Mouse (Mus musculus): ENCODE measurements around the gene Wbp2nl. TPM values are rescaled to one million over a fixed set of nuclear protein-coding genes. Genes with fewer than 3 reads are reported as not detected.

Gene Wbp2nl
- total and polyA plus RNA-seq, 3 experiments = not detected

DNA sequence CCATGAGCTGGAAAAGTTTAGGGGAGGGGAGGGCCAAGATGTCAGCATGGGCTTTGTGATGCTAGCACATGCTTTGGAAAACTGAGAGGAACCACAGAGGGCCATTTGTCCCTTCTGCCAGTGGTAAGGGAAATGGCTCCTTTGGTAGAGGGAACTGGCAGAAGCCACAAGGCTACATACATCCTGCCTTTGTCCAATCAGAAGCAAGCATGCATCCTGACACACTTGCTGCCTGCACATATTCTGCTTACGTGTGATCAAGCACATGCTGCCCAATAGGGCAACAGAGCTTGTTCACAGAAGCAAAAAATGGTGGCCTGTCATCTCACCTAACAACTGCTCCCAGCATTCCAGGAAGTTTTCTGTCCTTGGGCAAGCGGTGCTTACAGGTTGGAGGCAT, 26.6 kb downstream of the Wbp2nl start:
- H3K36me3 ChIP-seq (replicated peaks in 1 of 2; ENCODE audit: control insufficient read depth in 1 of 2, insufficient read depth in 1 of 2, low read length in 1 of 2) = peaks cover 7 to 19% of the 10 kb centered on the region in 2 experiments
- H3K27ac ChIP-seq (ENCODE audit: insufficient read depth, low read depth) = no peak overlapping the region
- no peaks in the 10 kb centered on the region for H3K9me3 ChIP-seq (replicated peaks; ENCODE audit: low read length)
- TF ChIP-seq MAFK (IDR thresholded peaks at IDR 0.05; ENCODE audit: insufficient replicate concordance, low read length) = no peak
- no peak for TF ChIP-seq POLR2A (IDR thresholded peaks at IDR 0.05; ENCODE audit: low read depth, low read length)
- TF ChIP-seq ZNF384 (IDR thresholded peaks at IDR 0.05; ENCODE audit: low read depth, low read length) = no peak
- TF ChIP-seq ZC3H11A (IDR thresholded peaks at IDR 0.05; ENCODE audit: low read depth, low read length) = no peak
- TF ChIP-seq TBP (conservative IDR thresholded peaks at IDR 0.05; ENCODE audit: low read depth, low read length) = no peak
- TF ChIP-seq IRF4 (IDR thresholded peaks at IDR 0.05; ENCODE audit: low read depth, low read length) = no peak
- no peak for TF ChIP-seq NELFE (IDR thresholded peaks at IDR 0.05; ENCODE audit: low read depth, low read length)
- TF ChIP-seq POLR2AphosphoS2 (IDR thresholded peaks at IDR 0.05; ENCODE audit: low read depth, low read length) = no peak
- no peak for TF ChIP-seq RCOR1 (conservative IDR thresholded peaks at IDR 0.05; ENCODE audit: low read depth, low read length)
- no peak for TF ChIP-seq ZKSCAN1 (IDR thresholded peaks at IDR 0.05; ENCODE audit: borderline replicate concordance, low read depth, low read length)
- no peak for TF ChIP-seq SMC3 (IDR thresholded peaks at IDR 0.05; ENCODE audit: low read depth, low read length)
- no peak overlapping the region for H3K9ac ChIP-seq (ENCODE audit: insufficient read depth, low read depth)
- H3K79me2 ChIP-seq (replicated peaks; ENCODE audit: control insufficient read depth, extremely low read depth, insufficient read depth, poor library complexity, severe bottlenecking) = no peaks in the 10 kb centered on the region
- dilution Hi-C loops (cut with MboI; ENCODE audit: extremely low pct_ligation_motif_present, extremely low pct_unique_long_range_greater_than_20kb, low sequenced_read_pairs) = no loop called here
- in situ Hi-C loops (cut with MboI; ENCODE audit: low pct_ligation_motif_present, low pct_unique_long_range_greater_than_20kb, low sequenced_read_pairs) = no loop called here
- no peak for DNase-seq (ENCODE audit: extremely low read depth)
- H3K27me3 ChIP-seq (replicated peaks) = peaks cover 2% of the 10 kb centered on the region
- no peak overlapping the region for H3K4me2 ChIP-seq (ENCODE audit: insufficient read depth, low read depth, poor library complexity, severe bottlenecking)
- no peak overlapping the region for H3K4me3 ChIP-seq (replicated peaks in 1 of 3; ENCODE audit: low read depth in 2 of 3, low read length in 2 of 3, poor library complexity in 1 of 3)
- H3K4me1 ChIP-seq (ENCODE audit: control insufficient read depth in 1 of 2, insufficient read depth in 2 of 2) = no peaks in the 10 kb centered on the region

DNA sequence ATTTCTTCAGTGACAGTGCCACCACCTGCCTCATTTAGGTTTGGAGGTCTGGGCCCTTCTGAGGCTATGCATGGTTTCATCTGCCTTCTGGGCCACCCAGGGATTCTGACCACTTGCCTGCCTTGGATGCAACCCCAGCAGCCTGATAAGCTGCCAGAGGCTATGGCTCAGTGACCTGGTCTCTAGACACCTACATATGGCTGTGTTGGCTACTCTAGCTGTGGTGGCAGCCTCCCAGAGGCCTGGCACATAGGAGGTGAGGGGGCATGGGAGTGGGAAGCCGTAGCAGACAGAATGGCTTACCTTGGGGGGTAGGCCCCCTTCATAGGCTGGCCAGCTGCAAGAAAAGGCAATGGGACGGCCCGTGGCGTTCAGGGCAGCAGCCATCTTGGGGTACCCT, 36.4 kb downstream of the Wbp2nl start:
- Histone ChIP-seq H3K9ac (ENCODE audit: insufficient read depth, low read depth) (no peak overlapping the region), H3K4me2 (ENCODE audit: insufficient read depth, low read depth, poor library complexity, severe bottlenecking) (no peak overlapping the region), H3K4me3 (replicated peaks in 1 of 3; ENCODE audit: low read depth in 2 of 3, low read length in 2 of 3, poor library complexity in 1 of 3) (no peak overlapping the region), H3K4me1 (ENCODE audit: control insufficient read depth in 1 of 2, insufficient read depth in 2 of 2) (peaks cover 4 to 9% of the 10 kb centered on the region in 2 experiments; a peak in 3 of 4 replicates), H3K27ac (ENCODE audit: insufficient read depth, low read depth) (no peak overlapping the region), H3K79me2 (replicated peaks; ENCODE audit: control insufficient read depth, extremely low read depth, insufficient read depth, poor library complexity, severe bottlenecking) (no peaks in the 10 kb centered on the region), H3K36me3 (replicated peaks in 1 of 2; ENCODE audit: control insufficient read depth in 1 of 2, insufficient read depth in 1 of 2, low read length in 1 of 2) (peaks cover 40 to 62% of the 10 kb centered on the region in 2 experiments), H3K27me3 (replicated peaks) (peaks cover 6% of the 10 kb centered on the region), H3K9me3 (replicated peaks; ENCODE audit: low read length) (no peaks in the 10 kb centered on the region)
- DNase-seq (ENCODE audit: extremely low read depth) = no peak
- no peak for TF ChIP-seq CHD2 (IDR thresholded peaks at IDR 0.05; ENCODE audit: low read length)
- in situ Hi-C loops (cut with MboI; ENCODE audit: low pct_ligation_motif_present, low pct_unique_long_range_greater_than_20kb, low sequenced_read_pairs) (no loop called here), dilution Hi-C loops (cut with MboI; ENCODE audit: extremely low pct_ligation_motif_present, extremely low pct_unique_long_range_greater_than_20kb, low sequenced_read_pairs) (no loop called here)

- dilution Hi-C loops (cut with MboI; ENCODE audit: extremely low pct_ligation_motif_present, extremely low pct_unique_long_range_greater_than_20kb, low sequenced_read_pairs) = no loop called here
- Histone ChIP-seq H3K36me3 (replicated peaks in 1 of 2; ENCODE audit: control insufficient read depth in 1 of 2, insufficient read depth in 1 of 2, low read length in 1 of 2) (peaks cover 34 to 50% of the 10 kb centered on the region in 2 experiments), H3K9me3 (replicated peaks; ENCODE audit: low read length) (no peaks in the 10 kb centered on the region), H3K4me2 (ENCODE audit: insufficient read depth, low read depth, poor library complexity, severe bottlenecking) (no peak overlapping the region), H3K27me3 (replicated peaks) (peaks cover 13% of the 10 kb centered on the region), H3K79me2 (replicated peaks; ENCODE audit: control insufficient read depth, extremely low read depth, insufficient read depth, poor library complexity, severe bottlenecking) (no peaks in the 10 kb centered on the region), H3K9ac (ENCODE audit: insufficient read depth, low read depth) (no peak overlapping the region), H3K4me1 (ENCODE audit: control insufficient read depth in 1 of 2, insufficient read depth in 2 of 2) (peaks cover 4 to 9% of the 10 kb centered on the region in 2 experiments; a peak in 3 of 4 replicates), H3K4me3 (replicated peaks in 1 of 3; ENCODE audit: low read depth in 2 of 3, low read length in 2 of 3, poor library complexity in 1 of 3) (no peak overlapping the region), H3K27ac (ENCODE audit: insufficient read depth, low read depth) (no peak overlapping the region)
- in situ Hi-C loops (cut with MboI; ENCODE audit: low pct_ligation_motif_present, low pct_unique_long_range_greater_than_20kb, low sequenced_read_pairs) = no loop called here
- TF ChIP-seq GABPA (IDR thresholded peaks at IDR 0.05; ENCODE audit: insufficient replicate concordance, low read depth, low read length) (no peak), MYC (IDR thresholded peaks at IDR 0.05; ENCODE audit: low read depth, low read length) (no peak), ZMIZ1 (IDR thresholded peaks at IDR 0.05; ENCODE audit: low read depth, low read length) (no peak), BHLHE40 (IDR thresholded peaks at IDR 0.05; ENCODE audit: low read depth, low read length) (no peak), POLR2A (IDR thresholded peaks at IDR 0.05; ENCODE audit: low read depth, low read length) (no peak), CHD2 (IDR thresholded peaks at IDR 0.05; ENCODE audit: low read length) (no peak), RAD21 (IDR thresholded peaks at IDR 0.05; ENCODE audit: low read depth, low read length) (no peak), ETS1 (conservative IDR thresholded peaks at IDR 0.05; ENCODE audit: low read depth, low read length) (no peak), UBTF (IDR thresholded peaks at IDR 0.05; ENCODE audit: low read depth, low read length) (no peak), MAZ (IDR thresholded peaks at IDR 0.05; ENCODE audit: low read depth, low read length) (no peak), SMC3 (IDR thresholded peaks at IDR 0.05; ENCODE audit: low read depth, low read length) (no peak), ZKSCAN1 (IDR thresholded peaks at IDR 0.05; ENCODE audit: borderline replicate concordance, low read depth, low read length) (no peak), MAFK (IDR thresholded peaks at IDR 0.05; ENCODE audit: insufficient replicate concordance, low read length) (no peak), ELF1 (IDR thresholded peaks at IDR 0.05; ENCODE audit: low read depth, low read length) (no peak), RCOR1 (conservative IDR thresholded peaks at IDR 0.05; ENCODE audit: low read depth, low read length) (no peak), TCF12 (IDR thresholded peaks at IDR 0.05; ENCODE audit: low read depth, low read length) (no peak), NRF1 (IDR thresholded peaks at IDR 0.05; ENCODE audit: low read depth, low read length) (no peak), ZNF384 (IDR thresholded peaks at IDR 0.05; ENCODE audit: low read depth, low read length) (no peak)
- no peak for DNase-seq (ENCODE audit: extremely low read depth)
These were observed 37.9 kb downstream of the Wbp2nl start for GRCm38 (mm10) chr15:82336629-82337028.
